Mouse (Mus musculus) thymus, adult 2 months (tissue): ENCODE results near the gene Bsg. TPM values are rescaled to one million over a fixed set of nuclear protein-coding genes. Genes with fewer than 3 reads are reported as not detected.

ENCODE experiments used
- DNase-seq: peaks from one replicate; pipeline ENCODE4 v3.0.0; 2021
- H3K27ac ChIP-seq: fragments of 200-500 bp; 2 replicates; pipeline ENCODE4 v1.5.1; 2012; ENCODE audit warnings: low read length, control low read depth; ENCODE audit not compliant: control insufficient read depth, insufficient read depth
- H3K27me3 ChIP-seq: fragments of 200-500 bp; 2 replicates; pipeline ENCODE4 v1.6.1; 2012; ENCODE audit warnings: mild to moderate bottlenecking, low read length, moderate library complexity, mixed read lengths; ENCODE audit not compliant: control insufficient read depth, insufficient read depth
- H3K36me3 ChIP-seq: fragments of 200-500 bp; 2 replicates; pipeline ENCODE4 v1.6.1; 2012; ENCODE audit warnings: mild to moderate bottlenecking, low read length, moderate library complexity; ENCODE audit not compliant: control insufficient read depth, insufficient read depth
- H3K4me1 ChIP-seq: fragments of 200-500 bp; replicated peaks from 2 replicates; pipeline ENCODE4 v1.6.1; 2012; ENCODE audit warnings: low read length; ENCODE audit not compliant: control insufficient read depth, insufficient read depth
- H3K4me3 ChIP-seq: fragments of 200-500 bp; 2 replicates; pipeline ENCODE4 v1.5.1; 2012; ENCODE audit warnings: mild to moderate bottlenecking, low read length, control low read depth, moderate library complexity; ENCODE audit not compliant: control insufficient read depth, insufficient read depth
- CTCF ChIP-seq: fragments of 200-500 bp; IDR thresholded peaks from 2 replicates; pipeline ENCODE4 v1.5.1; 2012; ENCODE audit warnings: mild to moderate bottlenecking, control low read depth, low read length, moderate library complexity, borderline replicate concordance; ENCODE audit not compliant: control insufficient read depth, poor library complexity, insufficient read depth; ENCODE audit errors: extremely low read depth
- POLR2A ChIP-seq: fragments of 200-500 bp; IDR thresholded peaks from 2 replicates; pipeline ENCODE4 v1.6.1; 2012; ENCODE audit warnings: mild to moderate bottlenecking, low read length, control low read depth, moderate library complexity; ENCODE audit not compliant: control insufficient read depth, poor library complexity, insufficient read depth; ENCODE audit errors: extremely low read depth
- WGBS: fragments of 180-500 bp; shearing (Covaris S2); methylation state at CpG from one replicate; pipeline ENCODE4 v1.1.7; 2018; 5-methylcytosine and 5-hydroxymethylcytosine counted together
- polyA plus RNA-seq: library from polyadenylated mRNA; depleted of rRNA; stranded (reverse); fragments of >200 nt; gene quantifications from 2 replicates; pipeline ENCODE4 v1.2.3, GENCODE M21; 2012

The Bsg gene
- polyA plus RNA-seq, 1 experiment, result 396 TPM

DNA sequence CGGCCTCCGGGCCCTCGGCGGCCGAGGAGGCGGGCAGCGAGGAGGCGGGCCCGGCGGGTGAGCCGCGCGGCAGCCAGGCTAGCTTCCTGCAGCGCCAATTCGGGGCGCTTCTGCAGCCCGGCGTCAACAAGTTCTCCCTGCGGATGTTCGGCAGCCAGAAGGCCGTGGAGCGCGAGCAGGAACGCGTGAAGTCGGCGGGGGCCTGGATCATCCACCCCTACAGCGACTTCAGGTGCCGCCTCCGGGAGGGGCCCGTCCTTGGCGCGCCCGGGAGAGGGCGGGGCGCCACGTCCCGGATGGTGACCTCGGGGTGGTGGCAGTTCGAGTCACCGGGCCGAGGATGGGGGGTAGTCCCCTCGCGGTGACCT lies 12.7 kb downstream of the Bsg start:
- peaks cover 12% of the 10 kb centered on the region for H3K4me1 ChIP-seq
- WGBS, result 2% methylated on average over 44 of the region's 44 CpGs
- peak overlapping the region; percentile 34 for H3K4me3 ChIP-seq
- DNase-seq, result no peak
- TF ChIP-seq CTCF (no peak), POLR2A (no peak)
- H3K27ac ChIP-seq, result no peak overlapping the region
- no peaks in the 10 kb centered on the region for H3K36me3 ChIP-seq
- H3K27me3 ChIP-seq, result peaks cover 14% of the 10 kb centered on the region; the same call in 1 of the 2 replicates

DNA sequence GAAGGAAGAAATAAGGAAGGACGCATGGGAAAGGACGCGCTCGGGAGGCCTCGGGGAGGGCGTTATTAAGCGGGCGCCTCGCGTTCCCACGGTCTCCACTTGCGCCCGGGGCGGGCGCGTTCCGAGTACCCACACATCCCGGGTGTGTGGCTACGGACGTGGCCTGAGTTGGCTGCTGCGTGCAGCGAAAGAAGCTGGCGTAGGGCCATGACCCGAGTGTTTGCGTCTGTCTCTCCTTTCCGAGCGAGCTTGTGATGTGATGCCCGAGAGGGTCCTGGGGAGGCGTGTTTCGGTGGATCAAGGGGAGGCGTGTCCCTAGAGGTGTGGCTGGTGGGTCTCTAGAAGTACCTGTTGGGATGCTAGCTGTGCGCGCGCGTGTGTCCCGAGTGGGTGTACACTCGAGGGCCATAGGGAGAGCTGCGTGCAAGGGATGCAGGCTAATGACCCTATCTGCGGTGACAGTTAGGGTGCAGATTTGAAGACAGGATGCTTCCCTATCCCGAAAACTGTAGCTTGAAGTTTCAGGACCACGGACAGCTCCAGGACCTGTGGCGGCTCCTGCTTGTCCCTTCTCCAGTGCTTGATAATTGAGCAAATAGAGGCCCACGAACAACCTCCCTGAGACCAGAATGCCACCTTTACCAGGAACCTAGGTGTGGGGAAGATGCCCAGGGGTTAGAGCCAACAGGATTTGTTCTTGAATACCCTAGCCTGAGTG lies 13.5 kb downstream of the Bsg start:
- Histone ChIP-seq H3K4me1 (peaks cover 12% of the 10 kb centered on the region), H3K36me3 (no peaks in the 10 kb centered on the region), H3K27me3 (peaks cover 14% of the 10 kb centered on the region; the same call in 1 of the 2 replicates), H3K4me3 (no peak overlapping the region), H3K27ac (no peak overlapping the region)
- TF ChIP-seq POLR2A (no peak), CTCF (no peak)
- WGBS, result 6% methylated on average over 43 of the region's 43 CpGs
- peak; percentile 59 for DNase-seq

DNA sequence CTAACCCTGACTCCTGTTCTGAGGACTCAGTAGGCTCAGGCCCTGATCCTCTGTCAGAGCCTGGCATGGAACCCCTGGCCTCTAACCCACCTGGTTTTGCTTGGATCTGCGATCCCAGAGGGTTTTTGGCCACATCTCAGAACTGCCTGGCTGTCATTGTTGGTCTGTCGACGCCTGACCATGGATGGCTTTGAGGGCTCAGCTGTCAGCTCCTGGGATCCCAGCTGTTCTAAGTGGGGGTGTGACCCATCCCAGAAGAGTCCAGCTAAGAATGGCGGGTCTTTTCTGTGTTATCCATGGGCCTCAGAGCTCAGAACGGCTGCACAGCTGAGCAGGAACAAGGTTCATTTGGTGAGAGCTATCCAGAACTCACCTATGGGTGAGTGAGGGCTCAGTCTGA lies 16.8 kb downstream of the Bsg start:
- Histone ChIP-seq H3K27ac (no peak overlapping the region), H3K4me1 (peaks cover 12% of the 10 kb centered on the region), H3K4me3 (no peak overlapping the region), H3K36me3 (no peaks in the 10 kb centered on the region), H3K27me3 (peaks cover 9% of the 10 kb centered on the region; the same call in 1 of the 2 replicates)
- no peak for DNase-seq
- no peak for TF ChIP-seq POLR2A
- no peak for TF ChIP-seq CTCF
- 83% methylated on average over 5 of the region's 5 CpGs for WGBS

DNA sequence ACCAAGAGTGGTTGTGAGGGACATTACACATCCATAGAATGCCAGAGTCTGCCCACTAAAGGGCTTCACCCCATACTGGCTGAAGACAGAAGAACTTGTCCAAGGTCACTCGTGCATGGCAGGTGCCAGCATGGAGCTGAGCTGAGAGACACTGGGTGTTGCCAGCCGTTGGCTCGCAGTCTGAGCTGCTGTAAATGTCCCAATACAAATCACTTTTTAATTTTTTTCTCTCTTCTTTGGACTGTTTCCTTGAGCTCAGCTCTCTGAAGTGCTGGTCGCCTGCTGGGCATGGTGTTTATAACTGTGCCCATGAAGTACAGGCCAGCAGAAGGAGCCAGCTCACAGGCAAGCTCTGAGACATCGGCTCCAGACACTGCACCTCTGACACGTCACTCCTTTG lies 18.8 kb downstream of the Bsg start:
- no peak for DNase-seq
- WGBS, result 77% methylated on average over 6 of the region's 6 CpGs
- no peak for TF ChIP-seq POLR2A
- no peak for TF ChIP-seq CTCF
- H3K4me1 ChIP-seq, result no peaks in the 10 kb centered on the region
- no peaks in the 10 kb centered on the region; the same call in 1 of the 2 replicates for H3K27me3 ChIP-seq
- H3K4me3 ChIP-seq, result no peak overlapping the region
- H3K36me3 ChIP-seq, result no peaks in the 10 kb centered on the region
- H3K27ac ChIP-seq, result no peak overlapping the region

DNA sequence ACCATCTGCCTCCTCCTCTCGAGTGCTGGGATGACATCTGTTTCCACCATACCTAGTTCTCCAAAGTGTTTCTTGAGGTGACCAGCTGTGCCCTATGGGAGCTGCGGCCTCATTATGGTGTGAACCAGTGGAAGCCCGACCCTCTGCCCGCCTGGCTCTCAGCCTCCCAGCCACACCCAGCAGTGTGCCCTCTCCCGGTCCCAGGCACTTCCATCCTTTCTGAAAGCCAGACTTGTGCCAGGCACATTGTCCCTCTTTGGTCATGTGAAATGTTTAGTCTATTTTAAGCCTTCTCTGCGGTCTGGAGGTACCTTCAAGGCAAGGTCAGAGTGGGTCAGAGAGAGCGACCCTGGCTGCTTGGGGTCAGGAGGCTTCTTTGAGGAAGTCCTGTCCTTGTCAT lies 19.4 kb downstream of the Bsg start:
- Histone ChIP-seq H3K4me3 (no peak overlapping the region), H3K36me3 (no peaks in the 10 kb centered on the region), H3K4me1 (no peaks in the 10 kb centered on the region), H3K27me3 (no peaks in the 10 kb centered on the region; the same call in 1 of the 2 replicates), H3K27ac (no peak overlapping the region)
- TF ChIP-seq CTCF, result no peak
- WGBS, result 76% methylated on average over 7 of the region's 7 CpGs
- DNase-seq, result no peak

DNA sequence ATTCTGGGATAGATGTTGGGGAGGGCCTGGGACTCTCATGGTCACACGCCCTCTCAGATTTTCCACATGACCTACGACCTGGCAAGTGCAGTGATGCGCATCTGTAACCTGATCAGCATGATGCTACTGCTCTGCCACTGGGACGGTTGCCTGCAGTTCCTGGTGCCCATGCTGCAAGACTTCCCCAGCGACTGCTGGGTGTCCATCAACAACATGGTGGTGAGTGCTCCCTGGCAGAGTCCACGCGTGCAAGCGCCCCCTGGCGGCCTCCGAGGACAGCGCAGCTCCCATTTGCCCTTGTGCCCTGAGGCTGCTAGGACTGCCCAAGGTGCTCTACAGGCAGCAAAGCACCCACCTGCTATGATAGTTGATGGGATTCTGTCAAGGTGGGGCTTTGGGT lies 21.8 kb downstream of the Bsg start:
- no peaks in the 10 kb centered on the region for H3K36me3 ChIP-seq
- H3K4me1 ChIP-seq, result no peaks in the 10 kb centered on the region
- 42% methylated on average over 11 of the region's 11 CpGs for WGBS
- DNase-seq, result peak; percentile 57
- H3K4me3 ChIP-seq, result no peak overlapping the region
- TF ChIP-seq CTCF (peak; percentile 85; the same call in 1 of the 2 replicates), POLR2A (no peak)
- no peak overlapping the region for H3K27ac ChIP-seq
- H3K27me3 ChIP-seq, result no peaks in the 10 kb centered on the region; the same call in 1 of the 2 replicates
